In the genomic region with DNA sequence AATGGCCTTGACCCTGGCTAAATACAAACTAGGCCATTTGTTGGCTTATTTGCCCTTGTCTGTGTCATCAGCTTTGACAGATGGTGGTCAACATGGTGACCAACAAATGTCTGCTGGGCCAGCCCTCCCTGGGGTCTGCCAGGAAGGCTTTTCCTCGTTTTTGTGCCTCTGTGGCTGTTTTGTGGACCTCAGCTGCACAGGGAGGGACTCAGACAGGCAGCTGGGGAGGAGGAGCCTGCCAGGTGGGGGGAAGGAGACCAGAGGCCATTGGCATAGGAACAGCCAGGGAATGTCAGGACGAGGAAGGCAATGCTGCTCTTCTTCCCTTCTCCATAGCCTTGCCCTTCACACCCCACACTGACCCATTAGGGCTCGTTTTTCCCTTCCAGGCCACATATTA, we compare ENCODE assay signal across 16 mouse cellular contexts.
"Had no signal": no experiment of that assay in that cellular context is flagged by ENCODE, and none has a peak within 500 bp of the region (broad histone marks: within the 10 kb centered on the region; RNA-seq: fewer than 3 reads in every experiment).

No protein-coding gene starts in this region.

- H3K9ac ChIP-seq: liver, embryonic 15.5 days; midbrain, embryonic 12.5 days; stomach, embryonic 15.5 days had no signal

- H3K4me2 ChIP-seq: liver, embryonic 11.5 days; liver, embryonic 15.5 days; midbrain, embryonic 12.5 days; stomach, embryonic 15.5 days had no signal

- H3K36me3 ChIP-seq: liver, embryonic 15.5 days; midbrain, embryonic 12.5 days; stomach, embryonic 15.5 days had no signal

- H3K4me1 ChIP-seq: liver, embryonic 15.5 days had no signal

- ATAC-seq: lung, postnatal 0 days had no signal

- H3K27me3 ChIP-seq: liver, embryonic 15.5 days; stomach, embryonic 15.5 days had no signal

- H3K27ac ChIP-seq: kidney, postnatal 0 days; liver, embryonic 15.5 days; midbrain, embryonic 12.5 days; stomach, embryonic 15.5 days had no signal

- DNase-seq: kidney, adult 11 months; kidney, adult 9 months; kidney, postnatal 36 days; layer of hippocampus, adult 9-11 months; layer of hippocampus, postnatal 36 days; lung, adult 2 months; lung, postnatal 36 days; right cerebral cortex, postnatal 14 days; thymus, adult 2 months; thymus, postnatal 25 days had no signal

- H3K4me3 ChIP-seq: liver, embryonic 15.5 days; midbrain, embryonic 12.5 days; stomach, embryonic 15.5 days had no signal

- H3K9me3 ChIP-seq: liver, embryonic 15.5 days; midbrain, embryonic 12.5 days; stomach, embryonic 15.5 days had no signal
